Mouse (Mus musculus) lung, adult 2 months (tissue): ENCODE data around the gene Ttc41.

Experiments used
- CTCF ChIP-seq: fragments of 200-500 bp; IDR thresholded peaks from 2 replicates; pipeline ENCODE4 v1.5.1; 2011; ENCODE audit warnings: mild to moderate bottlenecking, low read length, control low read depth; ENCODE audit not compliant: insufficient read depth
- POLR2A ChIP-seq: fragments of 200-500 bp; IDR thresholded peaks from 2 replicates; pipeline ENCODE4 v1.6.1; 2011; ENCODE audit warnings: low read depth, mild to moderate bottlenecking, control low read depth, low read length, borderline replicate concordance; ENCODE audit errors: extremely low read depth

GRCm38 (mm10) chr10:86704141-86704540 lies 1.5 kb upstream of the Ttc41 start:
- TF ChIP-seq POLR2A (no peak), CTCF (no peak)
